Mouse (Mus musculus): ENCODE measurements around the gene Pou3f3. TPM values are rescaled to one million over a fixed set of nuclear protein-coding genes. Genes with fewer than 3 reads are reported as not detected.

Gene Pou3f3
- polyA plus RNA-seq, 1 experiment: 7.5 TPM

DNA sequence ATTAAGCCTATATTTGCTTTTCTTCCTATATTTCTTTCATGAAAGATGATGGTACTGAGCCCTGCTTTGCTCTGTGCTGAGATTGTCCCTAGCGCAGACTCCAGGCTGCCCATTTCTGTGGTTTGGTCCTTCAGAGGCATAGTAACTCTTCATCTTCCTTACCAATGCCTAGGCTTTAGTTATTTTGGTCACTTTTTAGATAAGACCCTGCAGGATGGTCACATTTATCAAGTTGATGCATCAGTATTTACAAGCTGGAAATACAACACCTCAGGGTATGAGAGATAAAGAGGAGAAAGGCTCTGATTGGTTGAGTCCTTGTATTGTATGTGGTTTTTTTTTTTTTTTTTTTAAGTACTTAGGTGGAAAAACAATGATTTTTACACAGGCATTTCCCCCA, 5.2 kb downstream of the Pou3f3 start:
- no peak overlapping the region for H3K4me3 ChIP-seq (ENCODE audit: insufficient read depth, low read length)
- no peak for TF ChIP-seq CTCF (IDR thresholded peaks at IDR 0.05; ENCODE audit: borderline replicate concordance, insufficient read depth, low read length)
- no peak for TF ChIP-seq POLR2A (IDR thresholded peaks at IDR 0.05; ENCODE audit: low read depth, low read length)
- H3K27ac ChIP-seq (ENCODE audit: insufficient read depth, low read length): no peak overlapping the region
- no peaks in the 10 kb centered on the region for H3K4me1 ChIP-seq (ENCODE audit: control insufficient read depth, insufficient read depth, low read length)

GRCm38 (mm10) chr1:42701833-42702611, 6.5 kb downstream of the Pou3f3 start:
- no peaks in the 10 kb centered on the region for H3K4me1 ChIP-seq (ENCODE audit: control insufficient read depth, insufficient read depth, low read length)
- H3K27ac ChIP-seq (ENCODE audit: insufficient read depth, low read length): no peak overlapping the region
- no peak for TF ChIP-seq POLR2A (IDR thresholded peaks at IDR 0.05; ENCODE audit: low read depth, low read length)
- no peak for TF ChIP-seq CTCF (IDR thresholded peaks at IDR 0.05; ENCODE audit: borderline replicate concordance, insufficient read depth, low read length)
- no peak overlapping the region for H3K4me3 ChIP-seq (ENCODE audit: insufficient read depth, low read length)

DNA sequence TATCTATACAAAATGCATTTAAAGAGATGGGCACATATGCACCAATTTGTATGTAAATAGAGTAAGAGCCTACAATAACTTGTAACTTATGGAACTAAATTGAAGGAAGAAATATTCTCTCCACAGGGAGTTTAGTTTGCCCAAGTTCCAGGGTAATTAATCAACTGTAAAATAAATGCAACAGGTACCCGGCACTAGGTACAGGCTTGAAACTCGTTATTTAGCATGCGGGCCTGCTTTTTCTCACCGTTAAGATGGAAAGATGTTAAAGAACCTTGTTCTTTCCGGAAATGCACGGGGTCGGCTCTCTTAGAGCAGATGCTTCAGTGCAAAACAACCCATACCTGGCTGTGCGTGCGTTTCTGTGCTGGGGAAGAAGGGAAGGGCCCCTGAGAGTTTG, 7.4 kb downstream of the Pou3f3 start:
- Histone ChIP-seq H3K4me1 (ENCODE audit: control insufficient read depth, insufficient read depth, low read length) (no peaks in the 10 kb centered on the region), H3K27ac (ENCODE audit: insufficient read depth, low read length) (no peak overlapping the region), H3K4me3 (ENCODE audit: insufficient read depth, low read length) (no peak overlapping the region)
- no peak for TF ChIP-seq POLR2A (IDR thresholded peaks at IDR 0.05; ENCODE audit: low read depth, low read length)
- no peak for TF ChIP-seq CTCF (IDR thresholded peaks at IDR 0.05; ENCODE audit: borderline replicate concordance, insufficient read depth, low read length)

- Histone ChIP-seq H3K4me1 (ENCODE audit: control insufficient read depth, insufficient read depth, low read length) (no peaks in the 10 kb centered on the region), H3K4me3 (ENCODE audit: insufficient read depth, low read length) (no peak overlapping the region), H3K27ac (ENCODE audit: insufficient read depth, low read length) (no peak overlapping the region)
- no peak for TF ChIP-seq POLR2A (IDR thresholded peaks at IDR 0.05; ENCODE audit: low read depth, low read length)
- TF ChIP-seq CTCF (IDR thresholded peaks at IDR 0.05; ENCODE audit: borderline replicate concordance, insufficient read depth, low read length): no peak
Observed at GRCm38 (mm10) chr1:42703424-42703823, 7.9 kb downstream of the Pou3f3 start.

GRCm38 (mm10) chr1:42703851-42704613, 8.5 kb downstream of the Pou3f3 start:
- Histone ChIP-seq H3K4me3 (ENCODE audit: insufficient read depth, low read length) (no peak overlapping the region), H3K4me1 (ENCODE audit: control insufficient read depth, insufficient read depth, low read length) (no peaks in the 10 kb centered on the region), H3K27ac (ENCODE audit: insufficient read depth, low read length) (no peak overlapping the region)
- TF ChIP-seq POLR2A (IDR thresholded peaks at IDR 0.05; ENCODE audit: low read depth, low read length) (no peak), CTCF (IDR thresholded peaks at IDR 0.05; ENCODE audit: borderline replicate concordance, insufficient read depth, low read length) (no peak)

DNA sequence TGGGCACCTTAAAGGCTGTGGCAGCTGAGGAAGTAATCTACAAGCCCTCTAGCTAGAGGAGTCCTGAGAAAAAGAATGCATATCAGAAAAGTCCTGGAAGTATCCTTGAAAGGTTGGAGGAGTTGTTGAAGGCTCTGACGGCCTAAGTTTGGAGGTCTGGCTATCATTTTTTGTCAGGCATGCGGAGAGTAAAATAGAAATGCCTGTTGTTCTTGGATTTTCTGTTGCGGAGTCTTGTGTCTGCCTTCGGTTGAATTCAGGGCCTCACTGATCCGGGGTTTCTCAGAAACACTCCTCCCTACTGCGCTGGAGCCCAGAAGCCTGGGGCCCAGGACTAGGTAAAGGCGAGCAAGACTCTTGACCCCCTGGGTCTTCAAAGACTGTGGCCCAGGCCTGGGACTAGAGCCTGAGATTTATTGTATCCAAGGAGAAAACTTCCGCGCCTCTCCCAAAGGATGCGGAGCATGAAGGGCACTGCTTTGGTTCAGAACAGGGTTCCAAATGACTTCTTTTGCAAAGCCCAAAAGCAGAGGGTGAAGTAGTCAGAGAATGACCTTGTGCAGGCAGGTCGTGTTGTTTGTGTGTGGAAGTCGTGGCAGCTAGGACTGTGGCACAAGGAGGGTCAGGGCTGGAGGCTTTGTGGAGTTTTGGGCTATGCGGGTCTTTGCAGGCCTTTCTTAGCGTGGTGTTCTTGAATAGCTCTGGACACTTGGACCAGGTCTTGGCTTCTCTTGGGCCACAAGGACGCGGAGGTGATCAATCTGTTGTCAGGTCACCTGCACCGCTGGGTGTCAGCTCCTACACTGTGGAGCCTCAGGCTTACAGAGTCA, 9.6 kb downstream of the Pou3f3 start:
- H3K27ac ChIP-seq (ENCODE audit: insufficient read depth, low read length): no peak overlapping the region
- H3K4me3 ChIP-seq (ENCODE audit: insufficient read depth, low read length): no peak overlapping the region
- no peaks in the 10 kb centered on the region for H3K4me1 ChIP-seq (ENCODE audit: control insufficient read depth, insufficient read depth, low read length)
- no peak for TF ChIP-seq POLR2A (IDR thresholded peaks at IDR 0.05; ENCODE audit: low read depth, low read length)
- TF ChIP-seq CTCF (IDR thresholded peaks at IDR 0.05; ENCODE audit: borderline replicate concordance, insufficient read depth, low read length): no peak

GRCm38 (mm10) chr1:42705811-42706160, 10.2 kb downstream of the Pou3f3 start:
- TF ChIP-seq POLR2A (IDR thresholded peaks at IDR 0.05; ENCODE audit: low read depth, low read length) (no peak), CTCF (IDR thresholded peaks at IDR 0.05; ENCODE audit: borderline replicate concordance, insufficient read depth, low read length) (no peak)
- H3K27ac ChIP-seq (ENCODE audit: insufficient read depth, low read length): no peak overlapping the region
- no peak overlapping the region for H3K4me3 ChIP-seq (ENCODE audit: insufficient read depth, low read length)

DNA sequence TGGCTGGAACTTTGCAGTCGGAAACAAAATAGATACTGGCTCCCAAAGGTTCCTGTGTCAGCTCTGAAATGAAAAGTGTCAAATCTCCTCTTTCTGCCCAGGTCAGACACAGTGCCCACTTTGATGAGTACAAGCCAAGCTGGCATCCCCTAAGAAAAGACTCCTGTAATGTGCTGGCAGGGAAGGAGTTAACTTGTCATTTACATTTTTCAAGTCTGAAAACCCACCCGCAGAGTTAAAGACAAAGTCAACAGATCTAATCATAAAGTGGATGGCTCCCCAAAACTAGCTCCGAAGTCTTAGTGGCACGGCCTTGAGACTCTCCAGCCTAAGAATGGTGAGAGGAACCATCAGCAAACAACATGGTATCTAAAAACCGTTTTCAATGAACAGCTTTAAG, 11.6 kb downstream of the Pou3f3 start:
- TF ChIP-seq POLR2A (IDR thresholded peaks at IDR 0.05; ENCODE audit: low read depth, low read length) (no peak), CTCF (IDR thresholded peaks at IDR 0.05; ENCODE audit: borderline replicate concordance, insufficient read depth, low read length) (no peak)
- no peak overlapping the region for H3K4me3 ChIP-seq (ENCODE audit: insufficient read depth, low read length)
- H3K27ac ChIP-seq (ENCODE audit: insufficient read depth, low read length): peak overlapping the region; percentile 11; the same call in 1 of the 2 replicates
- H3K4me1 ChIP-seq (ENCODE audit: control insufficient read depth, insufficient read depth, low read length): no peaks in the 10 kb centered on the region

More at GRCm38 (mm10) chr1:42705811-42706160, 10.2 kb downstream of the Pou3f3 start:
- H3K4me1 ChIP-seq (ENCODE audit: control insufficient read depth, insufficient read depth, low read length): no peaks in the 10 kb centered on the region

DNA sequence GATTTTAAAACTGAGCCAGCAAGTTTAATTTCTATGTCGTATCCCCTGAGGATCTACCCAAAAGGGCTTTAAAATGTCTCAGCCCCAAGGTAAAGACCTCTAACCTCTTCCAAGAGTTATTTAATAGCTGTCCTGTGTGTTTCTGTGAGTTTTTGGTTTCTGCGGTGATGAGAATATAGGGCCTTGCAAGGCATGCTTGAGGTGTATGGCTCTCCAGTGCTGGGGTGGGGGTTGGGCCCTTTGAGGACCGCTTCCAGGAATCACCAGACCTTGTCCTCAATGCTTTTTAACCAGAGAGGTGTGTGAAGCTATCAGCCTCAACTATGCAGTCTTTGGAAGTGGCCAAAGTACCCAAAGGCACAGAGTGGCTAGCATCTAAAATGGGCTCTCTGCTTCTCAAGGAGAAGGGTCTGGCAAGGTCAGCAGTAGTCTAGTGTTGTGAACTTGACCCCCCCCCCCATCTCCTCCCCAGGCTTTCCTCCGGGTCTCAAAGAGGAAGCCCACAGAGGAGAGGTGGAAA, 12.1 kb downstream of the Pou3f3 start:
- no peaks in the 10 kb centered on the region for H3K4me1 ChIP-seq (ENCODE audit: control insufficient read depth, insufficient read depth, low read length)
- no peak overlapping the region for H3K27ac ChIP-seq (ENCODE audit: insufficient read depth, low read length)
- TF ChIP-seq CTCF (IDR thresholded peaks at IDR 0.05; ENCODE audit: borderline replicate concordance, insufficient read depth, low read length) (no peak), POLR2A (IDR thresholded peaks at IDR 0.05; ENCODE audit: low read depth, low read length) (no peak)
- no peak overlapping the region for H3K4me3 ChIP-seq (ENCODE audit: insufficient read depth, low read length)
